Comparison of ENCODE assay signal across 25 mouse cellular contexts in genomic region chr3:48631889-48632483, GRCm38 (mm10).
A peak's percentile ranks its signal among the peaks of the same experiment; 100 is the strongest.
DNase-seq lines count a peak whose midpoint lies in the region; ATAC-seq and TF ChIP-seq lines count a peak whose summit lies in the region.
"Had no signal": no experiment of that assay in that cellular context is flagged by ENCODE, and none has a peak within 500 bp of the region (broad histone marks: within the 10 kb centered on the region; RNA-seq: fewer than 3 reads in every experiment).

No protein-coding gene starts in this region.

- H3K4me2 ChIP-seq in intestine, postnatal 0 days (replicated peaks; ENCODE audit: low read depth): peak overlapping the region; percentile 3; the same call in 1 of the 2 replicates
- no peak overlapping the region for H3K4me2 ChIP-seq in liver, postnatal 0 days (ENCODE audit: low read depth, low read length)
- no peak overlapping the region for H3K4me2 ChIP-seq in forebrain, embryonic 16.5 days (ENCODE audit: low read length)
- H3K4me2 ChIP-seq: embryonic facial prominence, embryonic 12.5 days; forebrain, embryonic 15.5 days; heart, embryonic 15.5 days; hindbrain, embryonic 13.5 days had no signal

- no peaks in the 10 kb centered on the region for H3K9me3 ChIP-seq in intestine, postnatal 0 days (ENCODE audit: control insufficient read depth)
- no peaks in the 10 kb centered on the region for H3K9me3 ChIP-seq in liver, postnatal 0 days (ENCODE audit: low read length)
- H3K9me3 ChIP-seq in forebrain, embryonic 16.5 days (ENCODE audit: control insufficient read depth, low read length): no peaks in the 10 kb centered on the region
- H3K9me3 ChIP-seq: embryonic facial prominence, embryonic 12.5 days; forebrain, embryonic 15.5 days; G1E; heart, embryonic 10.5 days; heart, embryonic 15.5 days; hindbrain, embryonic 13.5 days had no signal

- peak; percentile 8 to 14 for DNase-seq in left cerebral cortex, adult 18-20 months (ENCODE audit: low spot score in 2 of 2)
- no peak for DNase-seq in left cerebral cortex, postnatal 4 days
- peak; percentile 32 for DNase-seq in A20 (ENCODE audit: low read depth, low spot score)
- DNase-seq in brain, adult 2 months (ENCODE audit: low read depth, low spot score): peak; percentile 52
- no peak for DNase-seq in liver, postnatal 0 days
- DNase-seq: adrenal gland, adult 8-10 months; adrenal gland, postnatal 36 days; B cell, adult 2 months; cerebellum, adult 11 months; cerebellum, adult 9-10 months; cerebellum, postnatal 25 days; gastrocnemius, postnatal 36 days; heart, adult 11 months; heart, postnatal 14 days; kidney, adult 11 months had no signal

- H3K27me3 ChIP-seq in intestine, postnatal 0 days (replicated peaks; ENCODE audit: control insufficient read depth, insufficient read depth, low read length): no peaks in the 10 kb centered on the region
- no peaks in the 10 kb centered on the region for H3K27me3 ChIP-seq in liver, postnatal 0 days (ENCODE audit: insufficient read depth, low read length)
- H3K27me3 ChIP-seq in forebrain, embryonic 16.5 days (replicated peaks; ENCODE audit: control insufficient read depth, insufficient read depth, low read length): no peaks in the 10 kb centered on the region
- H3K27me3 ChIP-seq: embryonic facial prominence, embryonic 12.5 days; forebrain, embryonic 15.5 days; heart, embryonic 15.5 days; hindbrain, embryonic 13.5 days had no signal

- H3K36me3 ChIP-seq in intestine, postnatal 0 days (ENCODE audit: control insufficient read depth, insufficient read depth): no peaks in the 10 kb centered on the region
- no peaks in the 10 kb centered on the region for H3K36me3 ChIP-seq in liver, postnatal 0 days (replicated peaks; ENCODE audit: insufficient read depth, low read length)
- no peaks in the 10 kb centered on the region for H3K36me3 ChIP-seq in forebrain, embryonic 16.5 days (ENCODE audit: control insufficient read depth, insufficient read depth)
- H3K36me3 ChIP-seq: embryonic facial prominence, embryonic 12.5 days; forebrain, embryonic 15.5 days; G1E; heart, embryonic 10.5 days; heart, embryonic 15.5 days; hindbrain, embryonic 13.5 days had no signal

- no peak overlapping the region for H3K27ac ChIP-seq in intestine, postnatal 0 days (ENCODE audit: low read depth, low read length)
- no peak overlapping the region for H3K27ac ChIP-seq in liver, postnatal 0 days (ENCODE audit: low read depth)
- H3K27ac ChIP-seq in forebrain, embryonic 16.5 days (ENCODE audit: low read length): no peak overlapping the region
- H3K27ac ChIP-seq: embryonic facial prominence, embryonic 12.5 days; forebrain, embryonic 15.5 days; heart, embryonic 10.5 days; heart, embryonic 15.5 days; hindbrain, embryonic 13.5 days; hindbrain, postnatal 0 days had no signal

- 19% methylated on average over 3 of the region's 3 CpGs for WGBS in intestine, postnatal 0 days
- WGBS in liver, postnatal 0 days (ENCODE audit: insufficient replicate concordance): 37% methylated on average over 3 of the region's 3 CpGs
- WGBS in forebrain, embryonic 16.5 days: 36% methylated on average over 3 of the region's 3 CpGs

- no peak overlapping the region for H3K9ac ChIP-seq in intestine, postnatal 0 days (ENCODE audit: low read depth, low read length)
- H3K9ac ChIP-seq in liver, postnatal 0 days (replicated peaks): no peak overlapping the region
- H3K9ac ChIP-seq in forebrain, embryonic 16.5 days (replicated peaks; ENCODE audit: low read depth, low read length): no peak overlapping the region
- H3K9ac ChIP-seq: embryonic facial prominence, embryonic 12.5 days; forebrain, embryonic 15.5 days; heart, embryonic 15.5 days; hindbrain, embryonic 13.5 days had no signal

- ATAC-seq in intestine, postnatal 0 days: no peak
- ATAC-seq in liver, postnatal 0 days: no peak
- ATAC-seq in forebrain, embryonic 16.5 days: no peak
- ATAC-seq: CD4-positive, CD25-positive, alpha-beta regulatory T cell, adult 4 months; forebrain, embryonic 15.5 days; hindbrain, postnatal 0 days had no signal

- no peak overlapping the region for H3K4me3 ChIP-seq in intestine, postnatal 0 days (ENCODE audit: low read depth, low read length)
- H3K4me3 ChIP-seq in liver, postnatal 0 days (ENCODE audit: low read depth, low read length): no peak overlapping the region
- H3K4me3 ChIP-seq in forebrain, embryonic 16.5 days (replicated peaks; ENCODE audit: low read length): no peak overlapping the region
- H3K4me3 ChIP-seq: embryonic facial prominence, embryonic 12.5 days; forebrain, embryonic 15.5 days; heart, embryonic 10.5 days; heart, embryonic 15.5 days; hindbrain, embryonic 13.5 days had no signal

- intact Hi-C loops in left cerebral cortex, postnatal 4 days (cut with DNase I): no loop called here

- TF ChIP-seq CTCF in intestine, postnatal 0 days (IDR thresholded peaks at IDR 0.05; ENCODE audit: low read depth): no peak
- no peak for TF ChIP-seq CTCF in liver, postnatal 0 days (IDR thresholded peaks at IDR 0.05; ENCODE audit: low read depth)

- H3K4me1 ChIP-seq in intestine, postnatal 0 days (replicated peaks; ENCODE audit: control insufficient read depth, insufficient read depth, low read length): no peaks in the 10 kb centered on the region
- no peaks in the 10 kb centered on the region for H3K4me1 ChIP-seq in liver, postnatal 0 days (ENCODE audit: insufficient read depth)
- no peaks in the 10 kb centered on the region for H3K4me1 ChIP-seq in forebrain, embryonic 16.5 days (replicated peaks; ENCODE audit: control insufficient read depth, insufficient read depth, low read length)
- H3K4me1 ChIP-seq: embryonic facial prominence, embryonic 12.5 days; forebrain, embryonic 15.5 days; heart, embryonic 10.5 days; heart, embryonic 15.5 days; hindbrain, embryonic 13.5 days had no signal

- no peak for TF ChIP-seq EP300 in liver, postnatal 0 days (IDR thresholded peaks at IDR 0.05; ENCODE audit: low read depth)

Comparison
In these comparisons a context has a peak if more than half of its experiments do, and no peak if none do; other contexts are left out.
1. DNase-seq: peak in left cerebral cortex, adult 18-20 months (2 of 2), A20 (single experiment) and brain, adult 2 months (single experiment); none in left cerebral cortex, postnatal 4 days (single experiment) and liver, postnatal 0 days (single experiment).